Mouse (Mus musculus): ENCODE measurements around the gene Frmd4b. TPM values are rescaled to one million over a fixed set of nuclear protein-coding genes. Genes with fewer than 3 reads are reported as not detected.

Frmd4b gene
- polyA plus RNA-seq, 1 experiment from 2014 or later = 22.2 TPM

DNA sequence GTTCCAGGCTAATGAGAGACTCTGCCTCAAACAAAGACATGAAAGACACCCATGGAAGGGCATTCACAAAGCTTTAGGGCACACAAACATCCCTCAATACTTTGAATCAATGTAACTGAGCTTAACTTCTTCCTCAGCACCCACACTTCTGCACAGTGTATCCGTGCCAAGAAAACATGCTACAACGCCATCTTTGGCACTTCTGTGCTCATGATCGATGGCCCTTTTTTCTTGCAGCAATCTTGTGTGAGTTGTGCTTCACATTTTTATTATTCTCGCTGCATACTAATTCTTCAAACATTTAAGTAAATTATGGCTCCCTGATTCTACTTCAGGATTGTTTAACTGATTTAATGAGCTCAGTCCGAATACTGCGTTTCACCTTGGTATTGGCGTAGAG is 61.7 kb downstream of the Frmd4b start:
- no peaks in the 10 kb centered on the region for H3K36me3 ChIP-seq
- H3K9me3 ChIP-seq (replicated peaks) = no peaks in the 10 kb centered on the region
- H3K27me3 ChIP-seq (replicated peaks) = no peaks in the 10 kb centered on the region
- no peak for ATAC-seq (ENCODE audit: insufficient number of reproducible peaks, low FRiP score)
- 91% methylated on average over 7 of the region's 7 CpGs for WGBS
- no peak overlapping the region for H3K27ac ChIP-seq (ENCODE audit: poor library complexity, severe bottlenecking)
- H3K4me2 ChIP-seq = no peak overlapping the region
- no peak overlapping the region for H3K4me3 ChIP-seq
- H3K4me1 ChIP-seq (replicated peaks) = peaks cover 36% of the 10 kb centered on the region
- no peak overlapping the region for H3K9ac ChIP-seq

GRCm38 (mm10) chr6:97553431-97553830 is 63.9 kb downstream of the Frmd4b start:
- Histone ChIP-seq H3K4me3 (no peak overlapping the region), H3K36me3 (no peaks in the 10 kb centered on the region), H3K9ac (no peak overlapping the region), H3K27ac (ENCODE audit: poor library complexity, severe bottlenecking) (no peak overlapping the region), H3K9me3 (replicated peaks) (no peaks in the 10 kb centered on the region), H3K4me1 (replicated peaks) (peaks cover 28% of the 10 kb centered on the region), H3K27me3 (replicated peaks) (no peaks in the 10 kb centered on the region), H3K4me2 (no peak overlapping the region)
- ATAC-seq (ENCODE audit: insufficient number of reproducible peaks, low FRiP score) = no peak
- 53% methylated on average over 4 of the region's 4 CpGs for whole genome bisulfite sequencing

DNA sequence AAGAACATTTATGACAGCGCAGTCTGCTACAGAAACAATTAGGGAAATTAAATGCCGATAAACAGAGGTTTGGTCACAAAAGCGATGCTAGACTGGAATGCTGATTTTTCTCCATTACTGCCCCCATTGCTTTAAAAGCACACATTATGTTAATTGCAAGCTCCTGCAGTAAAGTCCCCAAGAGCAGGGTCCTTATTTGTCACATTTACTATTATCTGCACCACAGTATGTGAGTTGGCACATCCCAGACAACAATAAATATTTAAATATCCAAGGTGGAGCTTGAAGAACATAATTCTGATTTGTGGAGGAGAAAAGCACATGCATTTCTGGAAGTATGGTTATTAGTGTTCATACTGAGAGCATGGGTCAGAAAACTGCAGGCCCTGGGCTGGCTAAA is 64.8 kb downstream of the Frmd4b start:
- no peak for ATAC-seq (ENCODE audit: insufficient number of reproducible peaks, low FRiP score)
- H3K4me1 ChIP-seq (replicated peaks) = peaks cover 27% of the 10 kb centered on the region
- H3K4me3 ChIP-seq = no peak overlapping the region
- H3K27ac ChIP-seq (ENCODE audit: poor library complexity, severe bottlenecking) = no peak overlapping the region
- H3K36me3 ChIP-seq = no peaks in the 10 kb centered on the region
- no peaks in the 10 kb centered on the region for H3K27me3 ChIP-seq (replicated peaks)
- H3K9ac ChIP-seq = no peak overlapping the region
- no peaks in the 10 kb centered on the region for H3K9me3 ChIP-seq (replicated peaks)
- H3K4me2 ChIP-seq = no peak overlapping the region
- 91% methylated on average over 3 of the region's 3 CpGs for WGBS

GRCm38 (mm10) chr6:97551884-97552283 is 65.5 kb downstream of the Frmd4b start:
- H3K36me3 ChIP-seq = no peaks in the 10 kb centered on the region
- ATAC-seq (ENCODE audit: insufficient number of reproducible peaks, low FRiP score) = no peak
- H3K9me3 ChIP-seq (replicated peaks) = 0 out of 2 replicates have a peak, but pooled peaks cover 5% of the 10 kb centered on the region
- no peak overlapping the region for H3K27ac ChIP-seq (ENCODE audit: poor library complexity, severe bottlenecking)
- 73% methylated on average over 8 of the region's 8 CpGs for WGBS
- no peak overlapping the region for H3K4me3 ChIP-seq
- H3K4me2 ChIP-seq = no peak overlapping the region
- H3K9ac ChIP-seq = no peak overlapping the region
- H3K4me1 ChIP-seq (replicated peaks) = peaks cover 20% of the 10 kb centered on the region
- H3K27me3 ChIP-seq (replicated peaks) = no peaks in the 10 kb centered on the region

DNA sequence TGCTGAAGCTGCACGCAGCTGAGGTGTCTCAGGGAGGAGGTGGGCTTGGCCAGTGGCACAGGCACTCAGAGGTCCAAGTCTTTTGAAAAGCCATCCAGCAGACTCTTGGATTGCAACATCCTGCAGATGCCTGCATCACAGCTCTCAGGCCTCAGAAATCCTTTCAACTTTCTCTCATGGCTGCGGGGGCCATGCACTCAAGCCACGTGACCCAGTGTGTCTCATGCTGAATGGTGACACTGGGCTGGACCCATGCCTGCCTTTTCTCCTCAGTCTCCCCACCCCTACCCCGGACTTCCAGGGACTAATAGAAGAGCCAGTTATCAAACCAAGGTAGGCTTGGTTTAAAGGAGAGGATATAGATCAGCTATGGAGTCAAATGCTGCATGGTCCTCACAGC is 66.2 kb downstream of the Frmd4b start:
- ATAC-seq (ENCODE audit: insufficient number of reproducible peaks, low FRiP score) = no peak
- H3K4me2 ChIP-seq = no peak overlapping the region
- no peak overlapping the region for H3K27ac ChIP-seq (ENCODE audit: poor library complexity, severe bottlenecking)
- H3K9ac ChIP-seq = no peak overlapping the region
- 84% methylated on average over 4 of the region's 4 CpGs for WGBS
- H3K9me3 ChIP-seq (replicated peaks) = 0 out of 2 replicates have a peak, but pooled peaks cover 5% of the 10 kb centered on the region
- 0 out of 2 replicates have a peak, but pooled peaks cover 13% of the 10 kb centered on the region for H3K4me1 ChIP-seq (replicated peaks)
- H3K4me3 ChIP-seq = no peak overlapping the region
- no peaks in the 10 kb centered on the region for H3K27me3 ChIP-seq (replicated peaks)
- no peaks in the 10 kb centered on the region for H3K36me3 ChIP-seq

- H3K9ac ChIP-seq = no peak overlapping the region
- no peak overlapping the region for H3K27ac ChIP-seq (ENCODE audit: poor library complexity, severe bottlenecking)
- no peaks in the 10 kb centered on the region for H3K27me3 ChIP-seq (replicated peaks)
- no peak overlapping the region for H3K4me2 ChIP-seq
- no peaks in the 10 kb centered on the region for H3K4me1 ChIP-seq (replicated peaks)
- no peaks in the 10 kb centered on the region for H3K36me3 ChIP-seq
- H3K4me3 ChIP-seq = no peak overlapping the region
- ATAC-seq (ENCODE audit: insufficient number of reproducible peaks, low FRiP score) = no peak
- 79% methylated on average over 2 of the region's 2 CpGs for WGBS
- peaks cover under 1% of the 10 kb centered on the region; the same call in 1 of the 2 replicates for H3K9me3 ChIP-seq (replicated peaks)
These were observed 76.9 kb downstream of the Frmd4b start for GRCm38 (mm10) chr6:97540458-97540857.

GRCm38 (mm10) chr6:97535763-97536445 is 81.4 kb downstream of the Frmd4b start:
- no peaks in the 10 kb centered on the region for H3K36me3 ChIP-seq
- H3K27ac ChIP-seq (ENCODE audit: poor library complexity, severe bottlenecking) = no peak overlapping the region
- H3K9me3 ChIP-seq (replicated peaks) = peaks cover 3% of the 10 kb centered on the region; the same call in 1 of the 2 replicates
- WGBS = 82% methylated on average over 9 of the region's 9 CpGs
- H3K27me3 ChIP-seq (replicated peaks) = no peaks in the 10 kb centered on the region
- H3K4me3 ChIP-seq = no peak overlapping the region
- H3K4me2 ChIP-seq = no peak overlapping the region
- H3K4me1 ChIP-seq (replicated peaks) = no peaks in the 10 kb centered on the region
- no peak for ATAC-seq (ENCODE audit: insufficient number of reproducible peaks, low FRiP score)
- H3K9ac ChIP-seq = no peak overlapping the region

GRCm38 (mm10) chr6:97531043-97531442 is 86.3 kb downstream of the Frmd4b start:
- no peak overlapping the region for H3K4me3 ChIP-seq
- no peak overlapping the region for H3K27ac ChIP-seq (ENCODE audit: poor library complexity, severe bottlenecking)
- no peaks in the 10 kb centered on the region for H3K27me3 ChIP-seq (replicated peaks)
- H3K36me3 ChIP-seq = no peaks in the 10 kb centered on the region
- H3K9me3 ChIP-seq (replicated peaks) = peaks cover 3% of the 10 kb centered on the region; the same call in 1 of the 2 replicates
- 58% methylated on average over 4 of the region's 4 CpGs for WGBS
- ATAC-seq (ENCODE audit: insufficient number of reproducible peaks, low FRiP score) = 0 out of 2 replicates have a peak, but pooled peaks have one; percentile 42
- H3K4me2 ChIP-seq = no peak overlapping the region
- no peak overlapping the region for H3K9ac ChIP-seq
- no peaks in the 10 kb centered on the region for H3K4me1 ChIP-seq (replicated peaks)

GRCm38 (mm10) chr6:97528961-97529680 is 88.2 kb downstream of the Frmd4b start:
- no peak overlapping the region for H3K27ac ChIP-seq (ENCODE audit: poor library complexity, severe bottlenecking)
- no peak for ATAC-seq (ENCODE audit: insufficient number of reproducible peaks, low FRiP score)
- H3K27me3 ChIP-seq (replicated peaks) = no peaks in the 10 kb centered on the region
- no peak overlapping the region for H3K4me2 ChIP-seq
- no peaks in the 10 kb centered on the region for H3K36me3 ChIP-seq
- 77% methylated on average over 15 of the region's 15 CpGs for WGBS
- no peak overlapping the region for H3K9ac ChIP-seq
- no peaks in the 10 kb centered on the region for H3K4me1 ChIP-seq (replicated peaks)
- H3K9me3 ChIP-seq (replicated peaks) = no peaks in the 10 kb centered on the region; the same call in 1 of the 2 replicates
- H3K4me3 ChIP-seq = no peak overlapping the region

GRCm38 (mm10) chr6:97526092-97526491 is 91.2 kb downstream of the Frmd4b start:
- Histone ChIP-seq H3K36me3 (no peaks in the 10 kb centered on the region), H3K4me1 (replicated peaks) (peaks cover 8% of the 10 kb centered on the region; the same call in 1 of the 2 replicates), H3K27me3 (replicated peaks) (no peaks in the 10 kb centered on the region), H3K27ac (ENCODE audit: poor library complexity, severe bottlenecking) (no peak overlapping the region), H3K9ac (no peak overlapping the region), H3K4me3 (no peak overlapping the region), H3K9me3 (replicated peaks) (no peaks in the 10 kb centered on the region), H3K4me2 (no peak overlapping the region)
- WGBS = 21% methylated on average over 8 of the region's 8 CpGs
- no peak for ATAC-seq (ENCODE audit: insufficient number of reproducible peaks, low FRiP score)

- 0% methylated on average over 11 of the region's 11 CpGs for WGBS
- H3K4me3 ChIP-seq = no peak overlapping the region
- peak overlapping the region; percentile 55 for H3K4me2 ChIP-seq
These were observed 94.2 kb downstream of the Frmd4b start for GRCm38 (mm10) chr6:97523118-97523517.

More at GRCm38 (mm10) chr6:97523118-97523517, 94.2 kb downstream of the Frmd4b start:
- Histone ChIP-seq H3K36me3 (no peaks in the 10 kb centered on the region), H3K27me3 (replicated peaks) (no peaks in the 10 kb centered on the region), H3K4me1 (replicated peaks) (peaks cover 15% of the 10 kb centered on the region), H3K27ac (ENCODE audit: poor library complexity, severe bottlenecking) (no peak overlapping the region), H3K9me3 (replicated peaks) (no peaks in the 10 kb centered on the region), H3K9ac (no peak overlapping the region)
- ATAC-seq (ENCODE audit: insufficient number of reproducible peaks, low FRiP score) = no peak
